Mouse (Mus musculus): ENCODE measurements at regions not wholly inside any gene's neighbourhood (a gene's known extent, or its start where the extent isn't known, plus 50 kb on each side); places are given as distances from the start of the nearest gene placed in this dataset.

DNA sequence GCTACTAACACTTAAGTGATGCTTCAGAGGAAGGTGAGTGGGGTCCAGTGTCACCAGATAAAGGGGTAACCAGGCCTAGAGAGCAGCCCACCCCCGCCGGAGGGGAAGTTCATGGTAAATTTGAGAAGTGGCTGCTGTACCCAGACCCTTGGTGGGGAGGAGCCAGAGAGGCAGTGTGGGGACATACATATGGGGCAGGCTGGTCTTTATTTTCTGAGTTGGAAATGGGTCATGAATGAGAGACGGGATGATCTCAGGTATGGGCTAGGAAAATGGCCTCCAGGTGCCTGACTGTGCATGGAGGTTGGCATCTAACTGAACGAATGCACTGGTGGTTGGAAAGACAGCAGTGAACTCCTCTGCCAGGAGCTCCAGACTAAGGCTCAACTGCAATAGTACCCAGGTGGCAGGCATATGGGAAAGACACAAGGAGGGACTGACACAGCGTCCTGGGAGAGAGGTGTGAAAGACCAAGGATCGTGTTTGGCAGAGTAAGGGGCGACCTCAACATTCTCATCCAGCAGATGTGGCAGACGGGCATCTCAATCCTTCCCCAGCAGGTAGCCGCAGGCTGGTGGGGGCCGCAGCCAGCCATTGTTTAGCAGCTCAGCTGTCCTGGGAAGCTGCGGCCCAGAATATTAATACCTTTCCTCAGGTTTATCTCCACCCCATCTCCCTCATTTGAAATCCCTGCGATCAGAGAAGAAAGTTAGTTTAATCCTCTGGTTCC is 387.7 kb downstream of the Rps24 start:
- TF ChIP-seq CTCF (IDR thresholded peaks at IDR 0.05; ENCODE audit: low read depth, low read length): no peak
- no peak for TF ChIP-seq EP300 (IDR thresholded peaks at IDR 0.05; ENCODE audit: insufficient read depth, low read depth, low read length)
